Mouse (Mus musculus): ENCODE results near the gene Sema3g.

GRCm38 (mm10) chr14:31177715-31178114 is 39.9 kb upstream of the Sema3g start:
- TF ChIP-seq GATA1 (IDR thresholded peaks at IDR 0.05; ENCODE audit: low read length) (no peak), TAL1 (IDR thresholded peaks at IDR 0.05; ENCODE audit: low read length) (no peak)

All from erythroblast, embryonic 14.5 days (primary cell).